In the genomic region with DNA sequence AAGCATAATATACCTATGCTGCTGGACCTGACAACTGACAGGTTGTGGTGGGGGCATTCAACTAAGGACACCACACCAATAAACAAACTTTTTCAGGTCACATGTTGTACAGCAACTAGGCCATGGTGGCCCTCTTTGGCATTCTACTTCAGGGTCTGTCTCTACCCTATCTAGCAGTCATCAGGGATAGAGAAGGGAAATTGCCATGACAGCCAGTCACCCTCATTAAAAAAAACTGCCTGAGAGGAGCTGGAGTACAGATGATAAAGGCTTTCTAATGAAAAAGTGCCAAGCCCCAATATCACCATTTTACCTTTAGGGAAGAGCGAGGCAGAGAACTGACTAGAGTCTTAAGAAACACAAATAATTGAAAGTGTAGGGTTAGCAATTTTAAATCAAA, we compare ENCODE assay signal across 28 mouse cellular contexts.
"Had no signal": no experiment of that assay in that cellular context is flagged by ENCODE, and none has a peak within 500 bp of the region (broad histone marks: within the 10 kb centered on the region; RNA-seq: fewer than 3 reads in every experiment).

No protein-coding gene starts in this region.

- H3K27me3 ChIP-seq: embryonic facial prominence, embryonic 12.5 days; embryonic facial prominence, embryonic 13.5 days; embryonic facial prominence, embryonic 15.5 days; forebrain, embryonic 12.5 days; forebrain, embryonic 13.5 days; forebrain, embryonic 15.5 days had no signal

- DNase-seq: cerebellum, adult 2 months; cerebellum, adult 8-10 months; cerebellum, adult 9-10 months; cerebellum, adult 9-11 months; cerebellum, postnatal 10 days; cerebellum, postnatal 14 days; cerebellum, postnatal 25 days; cerebellum, postnatal 36 days; embryo, embryonic 11 days; forebrain, postnatal 0 days; gastrocnemius, adult 2 months; gastrocnemius, postnatal 10 days; gastrocnemius, postnatal 14 days; gastrocnemius, postnatal 25 days; gastrocnemius, postnatal 36 days; heart, adult 18-20 months; heart, adult 2 months had no signal

- H3K9ac ChIP-seq: embryonic facial prominence, embryonic 12.5 days; embryonic facial prominence, embryonic 13.5 days; embryonic facial prominence, embryonic 15.5 days; forebrain, embryonic 12.5 days; forebrain, embryonic 13.5 days; forebrain, embryonic 15.5 days; forebrain, postnatal 0 days had no signal

- H3K9me3 ChIP-seq: embryonic facial prominence, embryonic 10.5 days; embryonic facial prominence, embryonic 12.5 days; embryonic facial prominence, embryonic 15.5 days; forebrain, embryonic 10.5 days; forebrain, embryonic 12.5 days; forebrain, embryonic 13.5 days; forebrain, embryonic 15.5 days had no signal

- H3K4me2 ChIP-seq: embryonic facial prominence, embryonic 12.5 days; embryonic facial prominence, embryonic 13.5 days; embryonic facial prominence, embryonic 15.5 days; forebrain, embryonic 12.5 days; forebrain, embryonic 13.5 days; forebrain, embryonic 15.5 days had no signal

- H3K27ac ChIP-seq: embryonic facial prominence, embryonic 10.5 days; embryonic facial prominence, embryonic 12.5 days; embryonic facial prominence, embryonic 13.5 days; embryonic facial prominence, embryonic 15.5 days; forebrain, embryonic 10.5 days; forebrain, embryonic 12.5 days; forebrain, embryonic 13.5 days; forebrain, embryonic 15.5 days; gastrocnemius, adult 2 months; heart, adult 2 months had no signal

- H3K36me3 ChIP-seq: embryonic facial prominence, embryonic 13.5 days; forebrain, embryonic 12.5 days; forebrain, embryonic 15.5 days had no signal

- H3K4me3 ChIP-seq: embryonic facial prominence, embryonic 10.5 days; embryonic facial prominence, embryonic 12.5 days; embryonic facial prominence, embryonic 13.5 days; embryonic facial prominence, embryonic 15.5 days; erythroblast, embryonic 14.5 days; forebrain, embryonic 10.5 days; forebrain, embryonic 12.5 days; forebrain, embryonic 13.5 days; forebrain, embryonic 15.5 days; gastrocnemius, adult 2 months; heart, adult 2 months had no signal

- H3K4me1 ChIP-seq: embryonic facial prominence, embryonic 10.5 days; embryonic facial prominence, embryonic 12.5 days; embryonic facial prominence, embryonic 13.5 days; embryonic facial prominence, embryonic 15.5 days; forebrain, embryonic 13.5 days; forebrain, embryonic 15.5 days had no signal

- ATAC-seq: forebrain, embryonic 13.5 days; forebrain, embryonic 14.5 days; forebrain, embryonic 15.5 days; forebrain, embryonic 16.5 days; forebrain, postnatal 0 days had no signal
